Mouse (Mus musculus) left cerebral cortex, adult 6 months (tissue): Measurements from ENCODE around the gene Nuak2. TPM values are rescaled to one million over a fixed set of nuclear protein-coding genes. Genes with fewer than 3 reads are reported as not detected.

Experiments used
- long read RNA-seq, 2 experiments: library from polyadenylated mRNA; unstranded; transcript quantifications; one replicate each; pipeline ENCODE4 v2.0.0; 2019 to 2020
- polyA plus RNA-seq: library from polyadenylated mRNA; unstranded; fragments of <200 nt; fragmentation: Nextera tagmentation; gene quantifications from 2 replicates; pipeline ENCODE4 v1.2.3, GENCODE M21; 2021

The Nuak2 gene
- 0.28 and 0.38 TPM in 2 replicates for polyA plus RNA-seq
- long read RNA-seq, experiment 1, partial matches to known transcripts = 1 of 4 reads
- long read RNA-seq, experiment 1, other reads (novel, unspliced or antisense) = 1 of 4 reads
- long read RNA-seq, experiment 2, partial matches to known transcripts = 0 of 1 reads
- long read RNA-seq, experiment 2, other reads (novel, unspliced or antisense) = 0 of 1 reads

GRCm38 (mm10) chr1:132315889-132316624 lies at the start of gene Nuak2:
Gene Nuak2, plus strand, starts transcription at chr1:132316126.

GRCm38 (mm10) chr1:132298425-132298800 lies 17.5 kb upstream of the Nuak2 start, which contains the start of gene Klhdc8a:
Gene Klhdc8a, plus strand, starts transcription at chr1:132298626.

Other genes with a start within 250 kb of the Nuak2 start
- gene Mfsd4a, start 248.1 kb upstream of the Nuak2 start, polyA plus RNA-seq = 65.4 and 74.1 TPM in 2 replicates
- gene Cdk18, start 176.4 kb upstream of the Nuak2 start, polyA plus RNA-seq = 5.2 and 20.3 TPM in 2 replicates
- 6.1 and 6.9 TPM in 2 replicates for gene Lemd1, start 124.7 kb upstream of the Nuak2 start, polyA plus RNA-seq
- gene AC124108.1, start 124.7 kb upstream of the Nuak2 start, polyA plus RNA-seq = 0.69 and 0.78 TPM in 2 replicates
- gene Gm10188, start 86.4 kb upstream of the Nuak2 start, polyA plus RNA-seq = not detected in 2 replicates
- 4.8 and 10.4 TPM in 2 replicates for gene Klhdc8a, start 17.5 kb upstream of the Nuak2 start, polyA plus RNA-seq
- 29.9 and 33.5 TPM in 2 replicates for gene Tmcc2, start 75.2 kb downstream of the Nuak2 start, polyA plus RNA-seq
- gene Dstyk, start 101.4 kb downstream of the Nuak2 start, polyA plus RNA-seq = 6.3 and 6.4 TPM in 2 replicates
- 21.7 and 31.7 TPM in 2 replicates for gene Rbbp5, start 161.2 kb downstream of the Nuak2 start, polyA plus RNA-seq
- gene Tmem81, start 190.1 kb downstream of the Nuak2 start, polyA plus RNA-seq = 1.1 and 2.2 TPM in 2 replicates
- 14.3 and 15.3 TPM in 2 replicates for gene Cntn2, start 227.1 kb downstream of the Nuak2 start, polyA plus RNA-seq